Mouse (Mus musculus) liver, embryonic 13.5 days (tissue): Measurements from ENCODE around the gene Sema3f. TPM values are rescaled to one million over a fixed set of nuclear protein-coding genes. Genes with fewer than 3 reads are reported as not detected.
A peak's percentile ranks its signal among the peaks of the same experiment; 100 is the strongest.

ENCODE experiments used
- ATAC-seq: fragments of 200-750 bp; cut with Nextera tagmentation; 2 replicates; pipeline ENCODE4 v1.8.0; 2017; ENCODE audit warnings: low read depth, mild to moderate bottlenecking, moderate number of reproducible peaks, moderate library complexity
- DNase-seq: peaks from one replicate; pipeline ENCODE4 v3.0.0; 2022
- H3K27ac ChIP-seq: fragments of 300-500 bp; sonication (generic); 2 replicates; pipeline ENCODE4 v1.5.1; 2015; ENCODE audit warnings: moderate library complexity, mild to moderate bottlenecking, inconsistent platforms
- H3K27me3 ChIP-seq: fragments of 300-500 bp; sonication (generic); 2 replicates; pipeline ENCODE4 v1.6.1; 2015; ENCODE audit warnings: mild to moderate bottlenecking, inconsistent platforms
- H3K36me3 ChIP-seq: fragments of 300-500 bp; sonication (generic); 2 replicates; pipeline ENCODE4 v1.6.1; 2015; ENCODE audit warnings: mild to moderate bottlenecking, inconsistent platforms
- H3K4me1 ChIP-seq: fragments of 300-500 bp; sonication (generic); replicated peaks from 2 replicates; pipeline ENCODE4 v1.6.1; 2015; ENCODE audit warnings: inconsistent platforms
- H3K4me2 ChIP-seq: fragments of 300-500 bp; sonication (generic); 2 replicates; pipeline ENCODE4 v1.6.1; 2015; ENCODE audit warnings: inconsistent platforms, mild to moderate bottlenecking, moderate library complexity
- H3K4me3 ChIP-seq: fragments of 300-500 bp; sonication (generic); replicated peaks from 2 replicates; pipeline ENCODE4 v1.5.1; 2015; ENCODE audit warnings: mild to moderate bottlenecking, inconsistent platforms
- H3K9ac ChIP-seq: fragments of 300-500 bp; sonication (generic); 2 replicates; pipeline ENCODE4 v1.6.1; 2015; ENCODE audit warnings: mild to moderate bottlenecking, inconsistent platforms
- H3K9me3 ChIP-seq: fragments of 300-500 bp; sonication (generic); replicated peaks from 2 replicates; pipeline ENCODE4 v1.6.1; 2016; ENCODE audit warnings: inconsistent platforms
- WGBS: fragments of 180-500 bp; shearing (Covaris S2); methylation state at CpG from one replicate; pipeline ENCODE4 v1.1.7; 2015; ENCODE audit not compliant: insufficient replicate concordance; 5-methylcytosine and 5-hydroxymethylcytosine counted together
- polyA plus RNA-seq: library from polyadenylated mRNA; unstranded; fragments of >200 nt; fragmentation: Nextera tagmentation; extraction: Ambion mirVana; gene quantifications from 2 replicates; pipeline ENCODE4 v1.2.1, GENCODE M21; 2015

Sema3f gene
- 0.93 and 1.0 TPM in 2 replicates for polyA plus RNA-seq

DNA sequence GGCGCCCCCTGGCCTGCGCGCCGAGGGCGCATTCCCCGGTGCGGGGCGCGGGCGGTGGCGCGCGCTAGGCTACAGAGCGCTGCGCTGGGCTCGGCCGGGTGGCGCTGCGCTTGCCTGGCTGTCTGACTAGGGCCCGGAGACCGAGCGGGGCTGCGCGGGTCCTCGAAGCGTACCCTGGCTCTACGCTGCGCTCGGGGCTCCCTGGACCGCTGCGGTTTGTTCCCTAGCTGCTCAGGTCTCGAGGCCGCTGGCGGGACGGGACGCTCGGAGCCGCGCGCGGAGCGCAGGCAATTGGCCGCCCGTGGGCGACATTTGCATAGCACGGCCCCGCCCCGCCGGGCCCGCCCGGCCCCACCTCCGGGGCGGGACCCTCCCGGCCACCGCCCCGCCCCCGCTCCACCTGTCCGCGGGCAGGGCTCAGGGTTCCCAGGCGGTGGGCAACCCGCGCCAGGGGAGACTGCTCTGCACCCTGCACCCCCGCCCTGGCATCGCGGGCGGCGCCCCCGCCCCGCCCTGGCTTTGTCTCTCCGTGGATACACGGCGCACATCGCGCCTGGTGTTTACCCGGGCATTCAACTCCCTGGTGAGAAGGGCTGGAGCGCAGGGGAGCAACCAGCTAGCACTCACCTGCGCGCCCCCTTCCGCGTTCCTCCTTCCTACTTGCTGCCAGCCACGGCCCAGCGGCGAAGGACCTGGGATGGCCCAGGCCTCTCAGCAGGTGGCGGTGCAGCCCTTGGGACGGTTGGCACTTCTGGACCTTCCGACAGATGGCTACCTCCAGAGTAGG, at the start of gene Sema3f:
Gene Sema3f, minus strand, starts transcription at position 779 of the 787 bp plus-strand sequence.
- Histone ChIP-seq H3K27ac (no peak within 1 kb of the TSS), H3K36me3 (no peaks in the 10 kb centered on the region), H3K27me3 (peaks cover 96% of the 10 kb centered on the region)

DNA sequence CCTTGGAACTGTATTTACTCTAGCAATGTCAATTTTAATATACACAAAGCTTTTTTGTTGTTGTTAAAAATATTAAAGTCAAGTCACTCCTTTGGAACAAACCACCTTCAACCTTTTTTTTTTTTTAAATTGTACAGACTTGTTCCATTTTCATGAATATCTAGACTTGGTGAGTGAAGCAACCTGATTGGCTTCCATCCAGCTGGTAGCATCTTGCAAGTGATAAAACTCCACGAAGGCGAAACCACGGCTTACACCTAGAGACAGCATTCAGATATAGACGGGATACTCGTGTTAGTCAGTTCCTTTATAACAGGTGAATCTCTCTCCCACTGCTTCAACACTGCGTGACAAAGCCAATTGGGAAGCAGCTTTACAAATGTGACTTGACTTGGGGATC, 49.3 kb upstream of the Sema3f start:
- no peak overlapping the region for H3K4me2 ChIP-seq
- H3K9ac ChIP-seq, result no peak overlapping the region
- H3K4me1 ChIP-seq, result no peaks in the 10 kb centered on the region
- H3K27ac ChIP-seq, result no peak overlapping the region
- H3K27me3 ChIP-seq, result no peaks in the 10 kb centered on the region
- H3K9me3 ChIP-seq, result no peaks in the 10 kb centered on the region
- WGBS, result 80% methylated on average over 6 of the region's 6 CpGs
- H3K4me3 ChIP-seq, result no peak overlapping the region
- DNase-seq (no peak), ATAC-seq (no peak)
- H3K36me3 ChIP-seq, result peaks cover 95% of the 10 kb centered on the region

More for the DNA sequence above, at the start of gene Sema3f:
- DNase-seq (peak; percentile 64), ATAC-seq (peak; percentile 86)
- Histone ChIP-seq H3K9ac (peak within 1 kb of the TSS; percentile 61), H3K4me1 (peaks cover 44% of the 10 kb centered on the region), H3K4me3 (peak within 1 kb of the TSS; percentile 63), H3K4me2 (peak within 1 kb of the TSS; percentile 87), H3K9me3 (no peaks in the 10 kb centered on the region)
- 2% methylated on average over 84 of the region's 86 CpGs for WGBS

DNA sequence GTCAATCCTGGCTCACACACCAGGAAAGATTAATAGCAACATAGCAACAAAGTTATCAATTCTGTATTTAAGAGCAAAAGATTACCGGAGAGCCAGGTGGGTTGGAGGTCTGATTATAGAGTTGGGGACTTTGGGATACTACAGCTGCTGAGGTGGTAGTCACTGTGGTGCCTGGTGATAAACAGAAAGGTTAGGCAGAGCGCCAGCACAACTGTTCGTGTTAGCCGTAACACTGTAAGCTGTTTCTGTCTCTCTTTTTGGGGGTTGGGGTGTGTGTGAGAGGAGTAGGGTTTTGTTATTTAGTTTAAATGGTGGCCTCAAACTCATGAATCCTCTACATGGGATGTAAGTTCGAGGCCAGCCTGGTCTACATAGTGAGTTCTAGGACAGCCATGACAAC, 40.1 kb upstream of the Sema3f start:
- Histone ChIP-seq H3K4me3 (no peak overlapping the region), H3K27me3 (no peaks in the 10 kb centered on the region), H3K36me3 (peaks cover 96% of the 10 kb centered on the region), H3K9me3 (no peaks in the 10 kb centered on the region), H3K4me1 (peaks cover 19% of the 10 kb centered on the region), H3K9ac (no peak overlapping the region), H3K4me2 (no peak overlapping the region), H3K27ac (no peak overlapping the region)
- no peak for DNase-seq
- 89% methylated on average over 5 of the region's 5 CpGs for WGBS
- no peak for ATAC-seq

DNA sequence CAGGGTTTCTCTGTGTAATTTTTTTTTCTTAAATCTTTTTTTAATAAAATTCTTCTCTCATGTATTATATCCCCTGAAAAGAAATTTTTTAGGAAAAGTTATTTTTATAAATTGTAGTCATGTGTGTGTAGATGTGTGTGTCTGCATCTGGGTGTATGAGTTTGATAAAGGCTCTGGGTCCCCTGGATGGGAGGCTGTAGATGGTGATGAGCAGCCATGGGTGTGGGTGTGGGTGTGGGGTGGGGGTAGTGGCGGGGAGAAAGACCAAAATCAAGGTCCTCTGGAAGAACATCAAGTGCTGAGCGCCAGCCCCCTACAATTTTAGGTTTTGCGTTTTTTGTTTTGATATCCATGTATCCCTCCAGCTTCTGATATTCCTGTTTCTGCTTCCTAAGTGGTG, 37.8 kb upstream of the Sema3f start:
- H3K27me3 ChIP-seq, result no peaks in the 10 kb centered on the region
- ATAC-seq (peak; percentile 84), DNase-seq (no peak)
- H3K36me3 ChIP-seq, result peaks cover 97% of the 10 kb centered on the region
- 58% methylated on average over 3 of the region's 3 CpGs for WGBS
- H3K27ac ChIP-seq, result 0 out of 2 replicates have a peak overlapping the region, but pooled peaks have one; percentile 3
- no peak overlapping the region for H3K9ac ChIP-seq
- no peak overlapping the region for H3K4me3 ChIP-seq
- H3K9me3 ChIP-seq, result no peaks in the 10 kb centered on the region
- H3K4me2 ChIP-seq, result no peak overlapping the region
- peaks cover 19% of the 10 kb centered on the region for H3K4me1 ChIP-seq

DNA sequence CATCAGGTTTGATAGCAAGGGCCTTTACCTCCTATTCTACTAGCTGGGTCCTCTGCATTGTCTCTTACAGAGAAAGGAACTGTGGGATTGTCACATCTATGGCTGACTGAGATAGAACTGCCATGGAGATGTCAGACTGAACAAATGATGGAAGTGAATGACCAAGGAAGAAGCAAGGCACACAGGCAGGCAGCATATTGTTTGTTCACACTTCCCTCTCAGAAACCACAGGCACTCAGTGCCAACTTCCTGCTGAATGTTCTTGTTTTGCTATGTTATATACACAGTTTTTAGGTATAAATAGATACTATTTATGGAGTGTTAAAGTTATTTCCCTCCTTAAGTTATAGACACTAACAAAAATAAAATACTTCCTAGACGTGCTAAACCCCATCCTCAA, 37.0 kb upstream of the Sema3f start:
- no peak for ATAC-seq
- no peaks in the 10 kb centered on the region for H3K9me3 ChIP-seq
- no peak overlapping the region for H3K4me2 ChIP-seq
- H3K36me3 ChIP-seq, result peaks cover 98% of the 10 kb centered on the region
- no peak overlapping the region for H3K9ac ChIP-seq
- no peak overlapping the region for H3K27ac ChIP-seq
- peaks cover 19% of the 10 kb centered on the region for H3K4me1 ChIP-seq
- no peak for DNase-seq
- H3K27me3 ChIP-seq, result no peaks in the 10 kb centered on the region
- WGBS, result 80% methylated on average over 1 of the region's 1 CpGs
- no peak overlapping the region for H3K4me3 ChIP-seq

DNA sequence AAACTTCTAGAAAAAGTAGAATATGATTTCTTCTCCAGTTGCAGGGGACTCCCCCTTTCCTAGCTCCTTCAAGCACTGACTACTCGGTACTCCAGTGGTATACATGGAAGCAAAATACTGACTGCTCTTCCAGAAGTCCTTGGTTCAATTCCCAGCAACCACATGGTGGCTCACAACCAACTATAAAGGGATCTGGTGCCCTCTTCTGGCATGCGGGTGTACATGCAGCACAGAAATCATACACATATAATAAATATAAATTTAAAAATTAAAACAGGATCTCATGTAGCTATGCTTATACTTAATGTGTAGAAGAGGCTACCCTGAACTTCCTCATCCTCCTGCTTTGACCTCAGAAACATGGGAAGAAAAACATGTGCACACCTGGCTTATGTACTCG, 36.4 kb upstream of the Sema3f start:
- Histone ChIP-seq H3K4me1 (peaks cover 19% of the 10 kb centered on the region), H3K27me3 (no peaks in the 10 kb centered on the region), H3K27ac (no peak overlapping the region), H3K9ac (no peak overlapping the region), H3K4me3 (no peak overlapping the region), H3K36me3 (peaks cover 98% of the 10 kb centered on the region), H3K4me2 (no peak overlapping the region), H3K9me3 (no peaks in the 10 kb centered on the region)
- WGBS, result 89% methylated on average over 3 of the region's 3 CpGs
- DNase-seq (no peak), ATAC-seq (no peak)

DNA sequence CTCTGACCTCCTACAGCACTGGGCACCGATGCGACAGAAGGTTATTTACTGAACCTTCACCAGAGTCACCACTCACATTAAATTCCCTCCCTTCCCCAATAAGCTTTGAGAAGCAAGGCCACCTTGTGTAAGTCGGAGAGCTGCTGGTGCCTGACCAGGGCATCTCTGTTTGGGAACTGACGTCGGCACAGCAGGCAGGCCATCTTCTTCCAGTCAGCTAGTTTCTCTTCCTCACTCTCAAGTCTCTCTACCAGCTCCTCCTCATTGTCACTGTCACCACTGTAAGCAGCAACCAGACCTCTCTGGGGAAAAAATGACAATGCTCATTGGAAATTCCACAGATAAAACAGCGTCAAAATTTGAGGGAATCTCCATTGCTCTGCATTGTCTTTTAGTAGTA, 33.8 kb upstream of the Sema3f start:
- DNase-seq (no peak), ATAC-seq (no peak)
- Histone ChIP-seq H3K27me3 (no peaks in the 10 kb centered on the region), H3K9me3 (no peaks in the 10 kb centered on the region), H3K4me1 (peaks cover 17% of the 10 kb centered on the region), H3K4me2 (no peak overlapping the region), H3K4me3 (no peak overlapping the region), H3K9ac (no peak overlapping the region), H3K27ac (no peak overlapping the region), H3K36me3 (peaks cover 98% of the 10 kb centered on the region)
- whole genome bisulfite sequencing, result 94% methylated on average over 6 of the region's 6 CpGs

DNA sequence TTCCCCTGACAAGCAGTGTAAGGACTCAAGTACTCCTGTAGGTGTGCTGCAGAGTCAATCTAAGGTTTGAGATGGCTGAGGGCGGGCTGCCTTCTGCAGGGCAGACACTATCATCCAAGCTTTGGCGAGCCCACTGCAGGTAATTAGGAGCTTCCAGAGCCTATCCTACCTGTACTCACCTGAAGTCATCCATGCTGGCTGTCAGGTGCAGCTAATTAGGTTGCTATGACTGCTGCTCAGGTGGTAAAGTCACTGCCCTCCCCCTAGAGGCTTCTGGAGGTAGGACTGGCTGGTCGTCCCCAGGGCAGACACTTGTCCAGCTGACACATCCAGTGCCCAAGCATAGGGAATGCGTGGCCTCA, 28.5 kb upstream of the Sema3f start:
- no peaks in the 10 kb centered on the region for H3K9me3 ChIP-seq
- ATAC-seq, result peak; percentile 47
- no peak overlapping the region for H3K4me2 ChIP-seq
- no peak overlapping the region for H3K4me3 ChIP-seq
- DNase-seq, result no peak
- H3K27me3 ChIP-seq, result peaks cover 28% of the 10 kb centered on the region
- WGBS, result 68% methylated on average over 4 of the region's 4 CpGs
- H3K9ac ChIP-seq, result no peak overlapping the region
- peaks cover 39% of the 10 kb centered on the region for H3K4me1 ChIP-seq
- peaks cover 57% of the 10 kb centered on the region for H3K36me3 ChIP-seq
- H3K27ac ChIP-seq, result no peak overlapping the region; the same call in 1 of the 2 replicates

DNA sequence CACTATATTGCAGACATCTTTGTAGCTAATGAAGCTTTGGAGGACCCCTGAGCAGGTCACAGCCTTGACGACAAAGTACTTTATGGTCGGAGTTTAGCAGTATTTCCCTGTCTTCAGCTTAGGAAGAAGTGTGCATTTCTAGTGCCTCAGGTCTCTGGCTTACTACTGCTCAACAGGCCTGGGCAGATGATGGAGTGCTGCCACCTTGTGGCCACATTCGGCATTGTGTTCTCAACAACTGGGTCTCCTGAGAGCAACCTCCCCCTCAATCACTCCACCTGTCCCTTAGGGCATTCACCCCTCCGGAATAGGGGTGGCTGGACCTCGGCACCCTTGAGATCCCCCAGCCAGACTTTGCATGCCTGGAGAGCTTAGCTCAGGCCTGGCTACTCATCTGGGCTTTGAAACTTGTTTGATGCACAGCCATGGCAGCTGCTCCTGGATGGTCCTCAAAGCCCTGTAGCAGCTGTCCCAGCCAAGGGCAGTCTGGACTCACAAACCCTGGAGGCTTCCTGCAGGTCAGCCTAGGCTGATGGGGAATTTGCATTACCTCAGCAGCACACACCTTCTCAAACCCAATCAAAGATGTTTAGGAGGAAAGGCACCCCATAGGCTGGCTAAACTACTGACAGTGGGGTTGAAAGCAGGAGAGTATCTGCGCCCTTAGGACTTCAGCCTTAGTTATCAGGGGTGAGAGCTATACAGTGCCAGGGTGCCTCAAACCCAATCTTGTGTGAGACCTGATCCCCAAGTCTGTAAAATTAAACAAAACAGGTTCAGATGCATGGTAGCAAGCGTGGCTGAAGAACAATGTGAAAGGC, 28.0 kb upstream of the Sema3f start:
- WGBS, result 22% methylated on average over 7 of the region's 7 CpGs
- H3K27me3 ChIP-seq, result peaks cover 31% of the 10 kb centered on the region
- H3K4me1 ChIP-seq, result peaks cover 39% of the 10 kb centered on the region
- DNase-seq (peak; percentile 73), ATAC-seq (peak; percentile 57)
- no peak overlapping the region for H3K4me2 ChIP-seq
- H3K4me3 ChIP-seq, result no peak overlapping the region
- peaks cover 52% of the 10 kb centered on the region for H3K36me3 ChIP-seq
- no peak overlapping the region; the same call in none of the 2 replicates for H3K27ac ChIP-seq
- H3K9me3 ChIP-seq, result no peaks in the 10 kb centered on the region
- H3K9ac ChIP-seq, result no peak overlapping the region

DNA sequence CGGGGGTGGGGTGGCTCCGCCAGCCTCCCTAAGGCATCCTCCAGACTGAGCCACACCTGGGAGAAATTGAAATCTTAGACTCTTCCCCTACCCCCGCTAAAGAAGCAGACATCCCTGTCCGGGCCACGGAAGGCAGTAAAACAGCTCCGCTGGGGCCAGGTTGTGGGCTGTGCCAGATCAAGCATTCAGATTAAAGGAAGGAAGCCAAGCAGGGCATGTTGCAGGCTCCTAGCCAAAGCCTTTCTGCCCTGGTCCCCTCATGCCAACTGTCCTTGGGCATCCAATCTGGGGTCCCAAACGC, 25.9 kb upstream of the Sema3f start:
- Histone ChIP-seq H3K27me3 (peaks cover 31% of the 10 kb centered on the region), H3K36me3 (peaks cover 31% of the 10 kb centered on the region), H3K9ac (no peak overlapping the region), H3K4me1 (peaks cover 39% of the 10 kb centered on the region), H3K4me2 (0 out of 2 replicates have a peak overlapping the region, but pooled peaks have one; percentile 2), H3K9me3 (no peaks in the 10 kb centered on the region), H3K4me3 (no peak overlapping the region; the same call in 1 of the 2 replicates), H3K27ac (no peak overlapping the region)
- no peak for ATAC-seq
- DNase-seq, result no peak
- WGBS, result 1% methylated on average over 7 of the region's 7 CpGs

DNA sequence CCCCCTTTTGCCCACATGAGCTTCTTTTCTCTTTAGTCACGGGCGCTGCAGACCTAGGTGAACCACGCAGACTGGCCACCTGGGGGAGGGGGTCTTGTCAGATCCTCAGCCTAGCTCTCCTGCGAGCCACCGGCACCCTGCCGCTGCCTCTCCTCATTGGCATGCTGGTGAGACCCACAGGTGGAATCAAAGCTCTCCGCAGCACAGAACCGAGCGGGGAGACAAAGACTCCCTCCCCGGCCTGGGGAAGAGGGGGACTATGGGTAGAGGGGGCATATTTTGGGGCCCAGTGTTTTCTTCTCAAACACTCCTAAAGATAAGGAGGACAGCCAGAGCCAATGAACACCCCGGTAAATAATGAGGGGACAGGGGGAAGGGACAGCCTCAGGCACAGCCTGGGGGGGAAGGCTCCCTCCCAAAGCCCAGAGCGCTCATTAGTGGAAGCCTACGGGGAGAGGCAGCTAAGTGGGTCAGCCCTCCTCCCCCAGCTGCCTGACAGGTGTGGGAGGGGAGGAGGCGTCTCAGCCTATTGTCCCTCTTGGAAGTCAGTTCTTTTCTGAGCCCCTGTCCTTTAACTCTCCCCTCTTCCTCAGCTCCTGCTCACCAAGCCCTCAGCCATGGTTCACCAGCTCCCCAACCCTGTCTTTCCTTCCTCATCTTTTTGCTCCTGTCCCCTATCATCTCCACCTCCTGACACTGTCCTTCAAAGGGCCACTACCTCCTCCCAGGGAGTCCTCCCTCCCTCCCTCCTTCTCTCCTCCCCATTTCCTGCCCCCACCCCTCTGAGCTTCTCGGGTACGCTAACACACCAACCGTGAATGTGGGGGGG, 25.3 kb upstream of the Sema3f start:
- 0 out of 2 replicates have a peak overlapping the region, but pooled peaks have one; percentile 2 for H3K4me2 ChIP-seq
- ATAC-seq, result no peak
- no peak overlapping the region for H3K27ac ChIP-seq
- H3K9me3 ChIP-seq, result no peaks in the 10 kb centered on the region
- peaks cover 39% of the 10 kb centered on the region for H3K4me1 ChIP-seq
- H3K4me3 ChIP-seq, result no peak overlapping the region
- H3K27me3 ChIP-seq, result peaks cover 31% of the 10 kb centered on the region
- DNase-seq, result no peak
- H3K36me3 ChIP-seq, result peaks cover 25% of the 10 kb centered on the region
- no peak overlapping the region for H3K9ac ChIP-seq
- WGBS, result 10% methylated on average over 17 of the region's 17 CpGs
